Mouse (Mus musculus) left cerebral cortex, postnatal 14 days (tissue): Measurements from ENCODE around the gene Hs3st1. TPM values are rescaled to one million over a fixed set of nuclear protein-coding genes. Genes with fewer than 3 reads are reported as not detected.

Source experiments
- DNase-seq, 2 experiments: peaks; one replicate each; pipeline ENCODE4 v3.0.0; 2021 to 2022; ENCODE audit warnings: low spot score in 2 of 2, mixed read lengths in 1 of 2
- intact Hi-C: fragments of 180-260 bp; cut with DNase I; formaldehyde crosslinking; loops from one replicate; pipeline ENCODE4 v1.15.1; 2025
- total RNA-seq, 2 experiments: library from RNA; stranded (reverse); gene quantifications; 2 replicates each; pipeline ENCODE4 v1.2.3; 2021

The Hs3st1 gene
- total RNA-seq, 2 experiments from 2014 or later, result 48.3 to 52.8 TPM

DNA sequence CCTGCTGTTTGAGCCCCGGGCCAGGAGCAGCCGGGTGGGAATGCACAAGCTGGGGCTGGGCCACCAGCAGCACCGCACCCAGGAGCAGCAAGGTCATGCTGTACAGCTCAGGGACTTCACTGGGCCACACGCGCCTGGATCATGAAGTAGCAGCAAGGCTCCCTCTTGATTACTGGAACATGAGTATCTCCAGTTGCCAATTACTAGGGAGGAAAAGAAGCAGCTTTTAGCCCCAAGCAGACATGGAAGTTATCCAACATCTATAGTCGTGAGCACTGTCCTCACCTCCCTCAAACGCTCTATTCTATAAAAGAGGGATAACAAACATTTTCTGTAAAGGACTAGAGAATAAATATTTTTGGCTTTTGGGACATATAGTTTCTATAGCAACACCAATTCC, 140.1 kb downstream of the Hs3st1 start:
- DNase-seq, result no peak
- intact Hi-C loops, result no loop called here

- intact Hi-C loops, result no loop called here
- DNase-seq, result no peak
Observed at GRCm38 (mm10) chr5:39613534-39613933, 141.7 kb downstream of the Hs3st1 start.

- no peak for DNase-seq
- intact Hi-C loops, result no loop called here
Observed at GRCm38 (mm10) chr5:39612240-39612639, 143.0 kb downstream of the Hs3st1 start.

GRCm38 (mm10) chr5:39608260-39608659, 147.0 kb downstream of the Hs3st1 start:
- no peak for DNase-seq
- intact Hi-C loops, result no loop called here

GRCm38 (mm10) chr5:39594737-39595136, 160.5 kb downstream of the Hs3st1 start:
- DNase-seq, result no peak
- intact Hi-C loops, result no loop called here
